Mouse (Mus musculus): Measurements from ENCODE around the gene Dcdc2c. TPM values are rescaled to one million over a fixed set of nuclear protein-coding genes. Genes with fewer than 3 reads are reported as not detected.

The Dcdc2c gene
- under 1 TPM in 3 of 4 experiments, not detected in 1; 0.27 to 0.55 (median 0.35) TPM for total RNA-seq (2022)

GRCm38 (mm10) chr12:28552299-28552698 lies at the start of gene Dcdc2c:
TSS of gene Dcdc2c (minus strand) at chr12:28552399.
- no peak for DNase-seq

- no peak for DNase-seq
These were observed 46.4 kb upstream of the Dcdc2c start for GRCm38 (mm10) chr12:28598526-28598991.

GRCm38 (mm10) chr12:28598110-28598509 lies 45.9 kb upstream of the Dcdc2c start:
- DNase-seq = no peak

GRCm38 (mm10) chr12:28597699-28598098 lies 45.5 kb upstream of the Dcdc2c start:
- no peak for DNase-seq

GRCm38 (mm10) chr12:28596851-28597250 lies 44.7 kb upstream of the Dcdc2c start:
- no peak for DNase-seq

- DNase-seq = no peak
These were observed 38.2 kb upstream of the Dcdc2c start for GRCm38 (mm10) chr12:28590428-28590827.

GRCm38 (mm10) chr12:28589090-28589868 lies 37.1 kb upstream of the Dcdc2c start:
- peak; percentile 74 for DNase-seq

GRCm38 (mm10) chr12:28587949-28588348 lies 35.8 kb upstream of the Dcdc2c start:
- no peak for DNase-seq

- no peak for DNase-seq
These were observed 31.8 kb upstream of the Dcdc2c start for GRCm38 (mm10) chr12:28584036-28584435.

- DNase-seq = no peak
These were observed 30.2 kb upstream of the Dcdc2c start, which contains the start of gene Allc for GRCm38 (mm10) chr12:28582423-28582822. TSS of gene Allc (minus strand) at chr12:28582523.

- no peak for DNase-seq
These were observed 26.9 kb upstream of the Dcdc2c start for GRCm38 (mm10) chr12:28579132-28579531.

- DNase-seq = no peak
These were observed 25.9 kb upstream of the Dcdc2c start for GRCm38 (mm10) chr12:28578147-28578546.

GRCm38 (mm10) chr12:28575366-28576070 lies 23.3 kb upstream of the Dcdc2c start:
- no peak for DNase-seq

- no peak for DNase-seq
These were observed 20.0 kb upstream of the Dcdc2c start for GRCm38 (mm10) chr12:28572241-28572640.

- no peak for DNase-seq
These were observed 424 bp downstream of the Dcdc2c start for GRCm38 (mm10) chr12:28551775-28552174.

GRCm38 (mm10) chr12:28548887-28549286 lies 3.3 kb downstream of the Dcdc2c start:
- no peak for DNase-seq

- no peak for DNase-seq
These were observed 37.9 kb downstream of the Dcdc2c start for GRCm38 (mm10) chr12:28514264-28514775.

GRCm38 (mm10) chr12:28509699-28510280 lies 42.4 kb downstream of the Dcdc2c start:
- no peak for DNase-seq

GRCm38 (mm10) chr12:28494289-28494688 lies 57.9 kb downstream of the Dcdc2c start:
- no peak for DNase-seq

GRCm38 (mm10) chr12:28482483-28483160 lies 69.6 kb downstream of the Dcdc2c start:
- no peak for DNase-seq

GRCm38 (mm10) chr12:28460951-28461431 lies 91.2 kb downstream of the Dcdc2c start:
- DNase-seq = no peak

GRCm38 (mm10) chr12:28460523-28460922 lies 91.7 kb downstream of the Dcdc2c start:
- DNase-seq = no peak

Measured in adrenal gland, adult 8-10 months (tissue).